Mouse (Mus musculus) layer of hippocampus, postnatal 36 days (tissue): ENCODE measurements at regions not wholly inside any gene's neighbourhood (a gene's known extent, or its start where the extent isn't known, plus 50 kb on each side); places are given as distances from the start of the nearest gene placed in this dataset.
"Not testable (repeated sequence)": the region's sequence is repeated elsewhere in the genome, so short reads cannot be mapped to it uniquely, and the experiment has no call there.

Experiments used
- DNase-seq, 2 experiments: peaks; one replicate each; pipeline ENCODE4 v3.0.0; 2022

- not testable (repeated sequence) for DNase-seq
Measured at GRCm38 (mm10) chr1:161614091-161614490, 119.6 kb downstream of the Tnfsf18 start.

DNA sequence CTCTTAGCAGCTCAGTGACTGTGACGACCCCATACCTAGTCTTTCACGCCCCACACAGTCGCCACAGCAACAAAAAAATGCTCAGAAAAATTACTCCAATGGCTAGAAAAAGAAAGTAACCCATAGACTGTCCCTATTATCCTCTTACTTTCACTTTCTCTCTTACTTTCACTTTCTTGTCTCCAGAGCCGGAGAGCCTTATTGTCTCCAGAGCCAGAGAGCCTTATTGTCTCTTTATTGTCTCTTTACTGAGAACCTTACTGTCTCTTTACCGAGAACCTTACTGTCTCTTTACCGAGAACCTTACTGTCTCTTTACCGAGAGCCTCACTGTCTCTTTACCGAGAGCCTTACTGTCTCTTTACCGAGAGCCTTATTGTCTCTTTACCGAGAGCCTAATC is 119.2 kb downstream of the Tnfsf18 start:
- DNase-seq, result not testable (repeated sequence)

GRCm38 (mm10) chr1:161607446-161607845 is 113.0 kb downstream of the Tnfsf18 start:
- no peak for DNase-seq

- DNase-seq, result no peak
Measured at GRCm38 (mm10) chr1:161602150-161602549, 107.7 kb downstream of the Tnfsf18 start.

DNA sequence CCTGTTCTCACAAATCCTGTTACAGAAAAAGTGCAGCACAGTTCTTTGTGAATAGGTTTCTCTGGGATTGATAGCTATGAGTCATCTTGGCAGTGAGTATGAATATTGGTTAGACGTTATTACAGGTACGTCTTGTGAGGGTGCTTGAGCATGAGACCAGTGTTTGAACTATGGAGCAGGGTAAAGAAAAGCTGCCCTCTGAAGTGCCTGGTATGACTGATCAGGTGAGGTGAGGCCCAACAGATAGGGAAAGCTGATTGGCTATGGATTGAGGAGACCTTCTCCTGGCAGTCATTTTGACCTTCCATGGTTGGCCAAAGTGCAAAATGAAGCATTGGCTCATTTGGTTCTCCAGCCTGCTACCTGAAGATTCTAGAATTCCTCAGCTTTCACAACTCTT is 106.7 kb downstream of the Tnfsf18 start:
- DNase-seq, result no peak

DNA sequence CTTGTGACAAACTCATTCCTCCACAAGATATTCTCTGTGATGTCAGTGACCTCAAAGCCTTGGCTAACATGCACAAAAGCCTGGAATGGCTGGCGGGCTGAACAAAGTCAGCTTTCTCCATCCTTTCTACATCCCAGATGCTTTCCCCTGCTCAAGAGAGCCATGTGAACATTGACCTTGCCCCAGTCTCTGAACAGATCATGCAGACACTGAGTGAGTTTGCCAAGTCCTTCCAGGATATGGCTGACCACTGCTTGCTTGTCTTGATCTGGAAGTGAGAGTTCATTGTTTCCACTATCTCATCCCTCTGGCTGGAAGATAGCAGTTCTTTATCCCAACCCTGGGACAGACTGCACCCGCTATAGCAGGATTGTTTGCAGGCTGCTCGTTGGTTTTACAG is 103.7 kb downstream of the Tnfsf18 start:
- DNase-seq, result no peak

DNA sequence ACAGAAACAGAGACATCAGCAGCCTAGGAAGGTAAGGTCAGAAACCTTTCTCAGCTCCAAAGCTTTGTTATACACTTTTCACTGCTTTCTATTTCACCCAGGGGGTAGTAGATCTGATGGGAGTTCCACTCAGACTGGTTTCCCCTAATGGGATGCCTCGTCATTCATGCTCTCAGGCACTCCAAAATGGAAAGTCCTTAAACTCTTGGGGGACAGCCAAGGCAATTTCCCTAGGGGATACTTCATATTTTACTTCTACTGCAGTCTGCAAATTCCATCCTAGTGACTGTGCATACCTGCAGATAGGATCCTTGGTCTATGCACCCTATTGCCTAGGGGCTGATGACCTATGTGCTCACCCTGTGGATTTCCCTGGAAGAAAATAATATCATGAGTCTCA is 82.1 kb downstream of the Tnfsf18 start:
- DNase-seq, result no peak

- DNase-seq, result no peak
Measured at GRCm38 (mm10) chr1:161575939-161576338, 81.5 kb downstream of the Tnfsf18 start.

DNA sequence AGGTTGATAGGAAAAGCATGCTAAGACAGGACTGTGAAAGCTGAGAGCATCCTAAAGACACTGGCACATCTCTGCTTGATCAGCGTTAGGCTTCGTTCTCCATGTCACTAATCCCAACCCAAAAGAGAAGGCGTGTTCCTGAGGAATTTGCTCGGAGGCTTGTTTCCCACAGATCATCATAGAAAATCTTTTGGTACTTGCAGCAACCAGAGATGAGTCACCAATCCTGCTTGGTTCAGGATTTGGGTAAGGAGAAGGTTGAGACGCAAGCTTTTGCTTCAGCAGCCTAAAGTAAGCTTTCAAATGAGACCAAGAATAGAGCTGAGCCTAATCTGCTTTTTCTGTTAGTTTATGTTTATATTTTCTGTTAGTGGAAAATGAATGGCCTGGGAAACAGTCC is 80.7 kb downstream of the Tnfsf18 start:
- DNase-seq, result no peak

DNA sequence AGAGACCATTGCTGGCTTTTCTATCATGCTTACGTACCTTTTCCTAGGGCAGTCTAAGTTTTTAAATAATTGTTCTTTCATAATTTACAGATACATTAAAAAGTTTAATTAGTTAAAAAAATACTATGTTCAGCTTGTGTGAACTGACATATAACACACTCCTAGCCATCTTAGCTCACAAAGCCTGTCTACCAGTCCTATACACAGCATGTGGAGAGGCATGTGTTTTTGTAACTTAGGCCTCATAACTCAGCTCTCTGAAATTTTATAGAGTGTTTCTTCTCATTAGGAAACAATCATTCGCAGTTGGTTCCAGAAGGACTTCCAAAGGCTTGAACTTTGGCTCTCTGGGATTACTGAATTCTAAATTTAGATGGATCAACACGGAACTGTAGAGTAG is 76.3 kb downstream of the Tnfsf18 start:
- DNase-seq, result no peak

GRCm38 (mm10) chr1:161567826-161568225 is 73.4 kb downstream of the Tnfsf18 start:
- no peak for DNase-seq

DNA sequence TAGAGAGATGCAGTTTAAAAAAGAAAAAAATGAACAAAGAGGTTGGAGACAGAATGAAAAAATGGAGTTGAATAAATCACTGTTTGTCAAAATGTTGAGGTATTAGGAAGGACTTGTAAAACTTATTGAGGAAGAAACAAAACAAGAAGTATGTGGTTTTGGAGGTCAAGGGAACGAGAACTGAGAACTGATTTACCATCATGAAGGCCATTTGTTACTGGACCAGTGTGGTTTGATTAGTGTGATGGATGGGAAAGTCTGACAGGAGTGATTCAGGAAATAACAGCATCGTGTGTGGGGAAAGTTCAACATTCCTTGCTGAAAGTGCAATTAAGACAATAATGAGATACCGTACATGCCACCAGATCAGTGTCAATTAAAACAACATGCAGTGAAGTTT is 65.9 kb downstream of the Tnfsf18 start:
- no peak for DNase-seq
